Mouse (Mus musculus) kidney, adult 2 months (tissue): ENCODE data around the gene Svbp. TPM values are rescaled to one million over a fixed set of nuclear protein-coding genes. Genes with fewer than 3 reads are reported as not detected.
A peak's percentile ranks its signal among the peaks of the same experiment; 100 is the strongest.

ENCODE experiments used
- DNase-seq: peaks from one replicate; pipeline ENCODE4 v3.0.0; 2021
- H3K27ac ChIP-seq: fragments of 200-500 bp; 2 replicates; pipeline ENCODE4 v1.5.1; 2012; ENCODE audit warnings: low read depth, low read length, control low read depth, inconsistent platforms; ENCODE audit not compliant: insufficient read depth
- H3K27me3 ChIP-seq: fragments of 200-500 bp; replicated peaks from 2 replicates; pipeline ENCODE4 v1.6.1; 2012; ENCODE audit warnings: mild to moderate bottlenecking, moderate library complexity, low read length, inconsistent platforms; ENCODE audit not compliant: control insufficient read depth, insufficient read depth
- H3K36me3 ChIP-seq: fragments of 200-500 bp; 2 replicates; pipeline ENCODE4 v1.6.1; 2012; ENCODE audit warnings: mild to moderate bottlenecking, moderate library complexity, low read length, inconsistent platforms; ENCODE audit not compliant: control insufficient read depth, insufficient read depth
- H3K4me1 ChIP-seq: fragments of 200-500 bp; 2 replicates; pipeline ENCODE4 v1.6.1; 2011; ENCODE audit warnings: low read length; ENCODE audit not compliant: control insufficient read depth, insufficient read depth
- H3K4me3 ChIP-seq: fragments of 200-500 bp; 2 replicates; pipeline ENCODE4 v1.5.1; 2011; ENCODE audit warnings: mild to moderate bottlenecking, low read depth, low read length, control low read depth; ENCODE audit not compliant: insufficient read depth
- CTCF ChIP-seq: fragments of 200-500 bp; conservative IDR thresholded peaks from 2 replicates; pipeline ENCODE4 v1.5.1; 2011; ENCODE audit warnings: low read depth, mild to moderate bottlenecking, control low read depth, low read length, moderate library complexity, mixed read lengths; ENCODE audit not compliant: insufficient read depth, insufficient read length
- POLR2A ChIP-seq: fragments of 200-500 bp; IDR thresholded peaks from one replicate; pipeline ENCODE4 v1.6.1; 2011; ENCODE audit warnings: low read depth, low read length, control low read depth
- WGBS: fragments of 180-500 bp; shearing (Covaris S2); methylation state at CpG from one replicate; pipeline ENCODE4 v1.1.7; 2018; 5-methylcytosine and 5-hydroxymethylcytosine counted together
- polyA plus RNA-seq: library from polyadenylated mRNA; depleted of rRNA; stranded (reverse); fragments of >200 nt; gene quantifications from 2 replicates; pipeline ENCODE4 v1.2.3, GENCODE M21; 2012

Svbp gene
- polyA plus RNA-seq, 1 experiment = 35.4 TPM

GRCm38 (mm10) chr4:119233256-119233901 is 38.3 kb downstream of the Svbp start:
- 1% methylated on average over 36 of the region's 36 CpGs for WGBS
- DNase-seq = peak; percentile 53
- Histone ChIP-seq H3K27ac (no peak overlapping the region), H3K4me3 (peak overlapping the region; percentile 90), H3K4me1 (no peaks in the 10 kb centered on the region; the same call in 1 of the 2 replicates), H3K36me3 (no peaks in the 10 kb centered on the region), H3K27me3 (no peaks in the 10 kb centered on the region)
- 0 out of 2 replicates have a peak, but pooled peaks have one; percentile 11 for TF ChIP-seq CTCF
- no peak for TF ChIP-seq POLR2A

GRCm38 (mm10) chr4:119234348-119234747 is 39.2 kb downstream of the Svbp start:
- H3K4me1 ChIP-seq = peaks cover 3% of the 10 kb centered on the region; the same call in 1 of the 2 replicates
- no peak overlapping the region for H3K27ac ChIP-seq
- no peaks in the 10 kb centered on the region for H3K27me3 ChIP-seq
- H3K36me3 ChIP-seq = no peaks in the 10 kb centered on the region
- no peak for DNase-seq
- H3K4me3 ChIP-seq = no peak overlapping the region
- TF ChIP-seq POLR2A (no peak), CTCF (no peak)
- WGBS = 80% methylated on average over 3 of the region's 3 CpGs

DNA sequence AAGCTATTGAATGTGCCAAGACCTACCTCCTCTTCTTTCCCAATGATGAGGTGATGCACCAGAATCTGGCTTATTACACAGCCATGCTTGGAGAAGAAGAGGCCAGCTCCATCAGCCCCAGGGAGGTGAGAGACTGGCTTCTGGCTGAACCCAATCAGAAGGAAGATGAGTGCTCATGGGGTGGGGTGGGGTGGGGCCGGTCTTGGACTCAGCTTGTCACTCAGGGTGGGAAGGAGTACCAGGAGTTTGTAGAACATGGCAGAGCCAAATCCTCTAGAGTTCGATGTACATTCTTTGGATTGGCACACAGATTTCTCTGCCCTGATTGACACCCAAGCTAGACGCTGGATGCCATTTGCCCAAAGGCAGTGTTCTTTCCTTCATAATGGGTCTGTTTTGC is 43.6 kb downstream of the Svbp start:
- WGBS = 61% methylated on average over 3 of the region's 3 CpGs
- DNase-seq = no peak
- TF ChIP-seq POLR2A (no peak), CTCF (no peak)
- Histone ChIP-seq H3K4me1 (peaks cover 3% of the 10 kb centered on the region; the same call in 1 of the 2 replicates), H3K4me3 (no peak overlapping the region), H3K36me3 (no peaks in the 10 kb centered on the region), H3K27ac (no peak overlapping the region), H3K27me3 (no peaks in the 10 kb centered on the region)

- Histone ChIP-seq H3K36me3 (no peaks in the 10 kb centered on the region), H3K27ac (0 out of 2 replicates have a peak overlapping the region, but pooled peaks have one; percentile 37), H3K27me3 (no peaks in the 10 kb centered on the region), H3K4me3 (no peak overlapping the region), H3K4me1 (peaks cover 3% of the 10 kb centered on the region; the same call in 1 of the 2 replicates)
- peak; percentile 63 for TF ChIP-seq CTCF
- TF ChIP-seq POLR2A = no peak
- peak; percentile 60 for DNase-seq
- 22% methylated on average over 12 of the region's 12 CpGs for whole genome bisulfite sequencing
Observed at GRCm38 (mm10) chr4:119239181-119239682, 44.1 kb downstream of the Svbp start.

- WGBS = 84% methylated on average over 14 of the region's 14 CpGs
- peaks cover 5% of the 10 kb centered on the region; the same call in 1 of the 2 replicates for H3K4me1 ChIP-seq
- no peak overlapping the region for H3K27ac ChIP-seq
- no peak overlapping the region for H3K4me3 ChIP-seq
- no peaks in the 10 kb centered on the region for H3K36me3 ChIP-seq
- peak; percentile 43 for DNase-seq
- H3K27me3 ChIP-seq = no peaks in the 10 kb centered on the region
- TF ChIP-seq POLR2A = no peak
- peak; percentile 75 for TF ChIP-seq CTCF
Observed at GRCm38 (mm10) chr4:119241664-119242063, 46.6 kb downstream of the Svbp start.

DNA sequence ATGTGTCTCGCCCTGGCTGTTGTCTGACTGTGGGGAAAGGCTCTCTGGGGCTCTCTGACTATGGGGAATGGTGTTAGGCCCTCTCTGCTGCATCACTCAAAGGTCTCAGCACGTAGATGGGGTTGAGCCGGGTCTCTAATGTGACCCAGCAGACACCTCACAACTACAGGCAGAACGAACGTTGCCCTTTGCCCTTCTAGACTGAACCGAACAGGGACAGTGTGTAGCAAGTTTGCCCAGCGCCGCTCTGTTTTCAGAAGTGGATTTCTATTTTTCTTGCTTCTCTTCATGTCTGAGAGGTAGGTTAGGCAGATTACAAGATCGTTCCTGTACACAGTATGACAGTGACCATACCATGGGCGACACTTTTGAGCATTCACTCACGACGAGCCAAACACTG is 47.5 kb downstream of the Svbp start:
- H3K4me1 ChIP-seq = peaks cover 5% of the 10 kb centered on the region; the same call in 1 of the 2 replicates
- H3K36me3 ChIP-seq = no peaks in the 10 kb centered on the region
- TF ChIP-seq POLR2A (no peak), CTCF (no peak)
- DNase-seq = peak; percentile 62
- 70% methylated on average over 12 of the region's 12 CpGs for WGBS
- H3K27me3 ChIP-seq = no peaks in the 10 kb centered on the region
- no peak overlapping the region for H3K27ac ChIP-seq
- no peak overlapping the region for H3K4me3 ChIP-seq

DNA sequence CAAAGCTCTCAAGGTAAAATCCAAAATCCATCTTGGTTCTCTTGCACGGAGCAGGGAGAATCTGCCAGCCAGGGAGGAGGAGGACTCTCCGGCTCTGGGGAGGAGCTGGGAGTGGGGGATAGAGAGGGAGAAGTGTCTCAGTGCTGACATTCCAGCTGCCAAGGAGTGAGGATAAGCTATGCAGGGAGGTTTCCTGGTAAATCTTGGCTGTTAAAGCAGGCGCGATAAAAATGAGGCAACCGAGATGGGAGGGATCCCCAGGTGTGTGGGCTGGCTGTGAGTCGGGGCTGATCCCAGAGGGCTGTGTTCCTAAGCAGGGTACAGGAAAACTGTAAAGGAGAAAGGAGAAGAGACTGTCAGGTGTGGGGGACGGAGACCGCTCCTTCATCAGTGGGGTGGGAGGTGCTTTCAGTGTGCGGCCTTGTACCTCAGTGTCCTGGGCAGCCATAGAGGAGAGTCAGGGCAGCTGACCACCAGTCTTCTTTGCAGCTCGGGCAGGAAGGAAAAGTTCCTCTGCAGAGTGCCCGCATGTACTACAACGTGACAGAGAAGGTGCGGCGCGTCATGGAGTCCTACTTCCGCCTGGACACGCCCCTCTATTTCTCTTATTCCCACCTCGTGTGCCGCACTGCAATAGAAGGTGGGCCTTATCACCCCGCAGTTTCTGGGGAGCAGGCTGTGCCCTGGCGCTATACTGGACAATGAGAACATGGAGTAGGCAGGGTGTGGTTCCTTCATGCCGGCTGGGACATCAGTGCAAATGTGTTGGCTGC is 49.5 kb downstream of the Svbp start:
- Histone ChIP-seq H3K27me3 (no peaks in the 10 kb centered on the region), H3K36me3 (no peaks in the 10 kb centered on the region), H3K4me1 (0 out of 2 replicates have a peak, but pooled peaks cover 3% of the 10 kb centered on the region), H3K27ac (no peak overlapping the region), H3K4me3 (no peak overlapping the region)
- WGBS = 81% methylated on average over 22 of the region's 22 CpGs
- TF ChIP-seq POLR2A (no peak), CTCF (no peak)
- no peak for DNase-seq
